Mouse (Mus musculus): ENCODE data around the gene Ocrl.

GRCm38 (mm10) chrX:47880052-47880451, 32.1 kb upstream of the Ocrl start:
- TF ChIP-seq POLR2A (IDR thresholded peaks at IDR 0.05; ENCODE audit: borderline replicate concordance, insufficient read depth, low read length) = no peak
- no peak for TF ChIP-seq CTCF (IDR thresholded peaks at IDR 0.05; ENCODE audit: borderline replicate concordance, insufficient read depth, low read depth, low read length)

Data from cerebellum, adult 2 months (tissue).